Mouse (Mus musculus) myocyte (in vitro differentiated cells): ENCODE data around the gene Gm43738.

Source experiments
- CEBPB ChIP-seq: IDR thresholded peaks from 2 replicates; pipeline ENCODE4 v1.6.1; 2011; ENCODE audit warnings: mild to moderate bottlenecking, moderate library complexity; ENCODE audit not compliant: poor library complexity, insufficient read depth, severe bottlenecking
- MAX ChIP-seq: IDR thresholded peaks from one replicate; pipeline ENCODE4 v1.6.1; 2011; ENCODE audit warnings: low read depth, mild to moderate bottlenecking, control low read depth
- MYOD1 ChIP-seq, 3 experiments: IDR thresholded peaks; one replicate each; pipeline ENCODE4 v1.6.1; 2011; ENCODE audit warnings: control low read depth in 2 of 3, low read depth in 2 of 3, mild to moderate bottlenecking in 2 of 3, moderate library complexity in 1 of 3; ENCODE audit not compliant: insufficient read length in 2 of 3, control insufficient read depth in 1 of 3
- POLR2A ChIP-seq: IDR thresholded peaks from one replicate; pipeline ENCODE4 v1.6.1; 2011; ENCODE audit warnings: low read depth, mild to moderate bottlenecking, control low read depth, moderate library complexity; ENCODE audit not compliant: insufficient read length
- POLR2AphosphoS2 ChIP-seq: IDR thresholded peaks from one replicate; pipeline ENCODE4 v1.6.1; 2011; ENCODE audit warnings: low read depth, control low read depth; ENCODE audit not compliant: insufficient read length
- REST ChIP-seq: IDR thresholded peaks from one replicate; pipeline ENCODE4 v1.6.1; 2011; ENCODE audit warnings: mild to moderate bottlenecking, control low read depth, moderate library complexity; ENCODE audit not compliant: insufficient read depth, insufficient read length
- USF1 ChIP-seq: IDR thresholded peaks from one replicate; pipeline ENCODE4 v1.6.1; 2011; ENCODE audit warnings: low read depth, mild to moderate bottlenecking, control low read depth, moderate library complexity

DNA sequence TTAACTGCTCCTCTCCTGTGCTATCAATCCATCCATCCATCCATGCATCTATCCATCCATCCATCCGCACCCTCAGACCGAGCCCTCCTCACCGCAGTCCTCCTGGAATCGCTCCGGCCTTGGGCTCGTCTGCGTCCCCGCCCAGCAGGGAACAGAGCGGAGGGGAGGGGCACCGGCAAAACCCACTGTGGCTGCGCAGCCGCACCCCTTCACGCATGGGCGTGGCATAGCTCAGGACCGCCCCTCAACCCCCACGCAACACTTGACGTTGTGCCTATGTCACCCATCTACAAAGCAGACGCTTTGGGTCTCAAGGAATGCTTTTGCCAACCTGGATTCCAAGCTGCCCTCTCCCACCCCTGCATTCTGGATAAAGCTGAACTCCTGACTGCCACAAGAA is 7.7 kb downstream of the Gm43738 start, which contains the start of gene Rusc1:
- no peak for TF ChIP-seq USF1
- TF ChIP-seq MYOD1 (IDR thresholded peaks at IDR 0.05; ENCODE audit: control insufficient read depth in 1 of 3, insufficient read length in 2 of 3, low read depth in 2 of 3): peak in 1 of 3 experiments; percentile 21
- TF ChIP-seq POLR2A: peak; percentile 69
- TF ChIP-seq POLR2AphosphoS2: peak; percentile 91
- TF ChIP-seq MAX: no peak
- no peak for TF ChIP-seq CEBPB
- TF ChIP-seq REST: no peak
